Mouse (Mus musculus) left cerebral cortex, adult 11 months (tissue): ENCODE measurements around the gene Mydgf.

Experiments
- DNase-seq: peaks from one replicate; pipeline ENCODE4 v3.0.0; 2022; ENCODE audit warnings: low spot score

The Mydgf gene

DNA sequence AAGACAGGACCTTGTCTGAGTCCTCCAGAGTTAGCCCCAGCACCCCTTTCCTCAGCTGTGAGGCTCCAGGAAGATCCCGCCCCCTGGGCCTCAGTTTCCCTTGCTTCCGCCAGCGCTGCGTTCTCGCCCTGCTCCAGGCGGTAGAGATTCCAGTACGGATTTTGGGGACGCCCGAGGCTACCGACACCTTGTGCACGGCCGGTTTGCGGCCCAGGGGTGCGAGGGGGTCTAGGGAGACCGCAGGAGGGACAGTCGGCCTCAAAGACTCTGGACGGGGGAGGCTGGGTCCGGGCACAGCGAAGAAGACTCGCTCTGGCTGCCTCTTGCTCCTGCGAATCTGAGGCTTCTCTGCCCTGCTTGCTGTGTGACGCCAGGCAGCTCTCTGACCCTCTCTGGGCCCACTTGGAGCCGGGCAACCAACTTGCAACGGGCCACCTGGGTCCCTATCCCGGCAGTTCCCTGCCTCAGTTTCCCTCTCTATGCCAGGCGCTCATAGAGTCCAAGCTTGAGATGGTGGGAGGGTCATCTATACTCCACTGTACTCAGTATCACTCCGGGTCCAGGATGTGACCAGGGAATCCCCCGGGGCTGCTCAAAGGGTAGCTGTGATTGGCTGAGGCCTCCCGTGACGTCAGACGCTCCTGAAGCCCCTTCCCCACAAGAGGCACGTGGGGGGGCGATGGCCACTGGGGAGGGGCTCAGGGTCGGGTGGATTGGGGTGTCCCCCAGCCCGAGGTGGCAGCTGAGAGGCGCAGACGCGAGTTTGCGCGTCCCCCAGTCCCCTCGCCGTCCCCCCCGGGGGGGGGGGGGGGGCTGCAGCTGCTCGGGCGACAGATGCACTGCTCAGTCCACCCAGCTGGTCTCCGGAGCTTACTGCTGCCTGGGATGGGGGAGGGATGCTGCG, 41.8 kb downstream of the Mydgf start:
- DNase-seq, result no peak

DNA sequence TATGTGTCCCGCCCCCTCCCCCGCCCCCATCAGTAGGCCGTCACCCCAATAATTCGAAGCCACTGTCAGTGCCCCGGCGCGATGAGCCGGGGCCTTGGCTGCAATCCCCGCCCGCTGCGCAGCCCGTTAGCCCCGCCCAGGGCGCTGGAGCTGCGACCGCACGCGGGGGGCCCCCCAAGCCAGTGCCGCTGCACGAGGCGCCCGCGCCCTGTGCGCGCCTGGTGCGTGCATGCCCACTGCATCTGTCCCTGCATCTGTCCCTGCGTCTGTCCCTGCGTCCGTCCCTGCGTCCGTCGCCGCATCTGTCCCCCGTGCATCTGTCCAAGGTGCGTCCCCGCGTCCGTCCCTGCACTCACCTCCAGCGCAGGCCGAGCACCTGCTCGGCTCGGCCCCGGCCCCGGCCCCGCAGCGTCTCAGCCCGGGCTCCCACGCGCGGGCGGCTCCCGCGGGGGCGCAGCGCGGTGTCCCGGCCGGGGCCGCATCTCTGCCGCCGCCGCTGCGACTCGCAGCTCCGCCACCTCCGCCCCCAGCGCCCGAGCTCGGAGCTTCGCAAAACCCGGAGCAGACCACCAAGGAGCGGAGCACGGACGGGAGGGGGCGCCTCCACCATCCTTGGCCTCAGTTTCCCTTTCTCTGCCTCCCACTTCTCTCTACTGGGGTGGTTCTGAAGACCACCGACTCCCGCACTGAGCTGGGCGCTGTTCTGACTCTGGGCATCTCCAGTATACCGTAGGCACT, 43.7 kb downstream of the Mydgf start, which contains the start of gene Sema6b:
TSS of gene Sema6b (minus strand) at position 486 of the 738 bp plus-strand sequence.
- no peak for DNase-seq

DNA sequence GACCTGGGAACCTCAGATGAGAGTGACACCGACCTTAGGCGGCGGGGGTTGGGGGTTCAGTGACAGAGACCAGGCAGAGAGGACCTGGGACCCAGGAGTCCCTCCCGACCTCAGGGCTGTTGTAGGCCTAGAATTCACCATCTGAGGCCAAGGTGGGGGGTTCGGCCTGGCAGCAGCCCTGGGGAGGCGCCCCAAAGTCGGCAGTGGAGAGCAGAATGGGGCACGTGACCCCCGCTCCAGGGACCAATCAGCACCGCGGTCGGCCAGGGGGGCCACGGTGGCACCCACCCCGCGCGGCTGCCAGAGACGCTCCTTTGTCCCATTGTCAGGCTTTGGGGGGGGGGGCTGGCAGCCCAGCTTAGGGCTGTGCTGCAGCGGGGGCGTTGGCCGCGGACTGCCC, 44.4 kb downstream of the Mydgf start:
- DNase-seq, result no peak

DNA sequence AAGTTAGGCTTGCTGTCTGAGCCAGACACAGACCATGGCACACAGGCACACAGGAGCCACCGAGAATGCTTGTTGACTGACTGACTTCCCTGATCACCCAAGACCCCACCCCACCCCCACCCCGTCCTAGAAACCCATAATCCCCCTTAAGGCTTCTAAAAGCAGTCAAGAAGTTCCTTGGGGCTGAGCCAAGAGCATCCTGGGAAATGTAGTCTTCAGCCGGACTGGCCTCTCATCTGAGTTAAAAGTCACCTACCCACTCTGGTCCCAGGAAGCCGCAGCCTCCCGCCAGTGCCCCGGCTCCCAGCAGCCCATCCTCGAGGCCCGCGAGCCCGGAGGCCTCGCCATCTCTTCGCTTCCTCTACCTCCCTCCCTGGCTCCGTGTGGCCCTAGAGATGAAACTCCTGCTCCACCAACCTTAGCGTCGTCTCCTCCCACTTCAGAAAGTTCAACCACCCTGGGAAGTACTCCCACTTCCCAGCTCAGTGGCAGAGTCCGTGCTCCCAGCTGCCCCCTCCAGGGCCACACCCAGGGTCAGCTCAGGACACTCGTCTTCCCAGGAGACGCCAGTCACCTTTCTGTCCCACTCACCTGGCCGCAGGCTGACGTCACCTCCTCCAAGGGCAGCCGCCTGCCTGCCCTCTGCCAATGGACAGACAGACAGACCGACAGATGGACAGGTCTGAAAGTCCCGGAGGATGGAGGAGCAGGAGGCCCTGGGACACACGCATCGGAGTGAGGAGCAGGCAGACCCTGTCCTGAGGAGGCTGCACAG, 45.7 kb downstream of the Mydgf start:
- no peak for DNase-seq

DNA sequence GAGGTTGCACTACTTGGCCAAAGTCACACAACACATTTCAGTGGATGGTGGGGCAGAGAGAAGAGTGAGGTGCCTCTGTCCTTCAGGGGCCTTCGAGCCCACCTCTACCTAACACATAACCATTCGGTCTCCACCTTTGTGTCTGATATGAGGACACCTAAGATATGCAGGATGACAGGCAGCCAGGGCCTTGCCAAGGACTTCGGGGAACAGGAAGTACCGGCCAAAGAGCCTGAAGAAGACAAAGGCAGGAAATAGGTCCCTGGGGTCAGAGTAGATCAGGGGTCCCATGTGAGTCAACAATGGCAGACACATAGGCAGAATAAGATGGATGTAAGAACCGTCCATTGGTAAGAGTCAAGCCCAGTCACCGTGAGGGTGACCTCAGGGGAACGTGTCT, 47.2 kb downstream of the Mydgf start:
- no peak for DNase-seq

DNA sequence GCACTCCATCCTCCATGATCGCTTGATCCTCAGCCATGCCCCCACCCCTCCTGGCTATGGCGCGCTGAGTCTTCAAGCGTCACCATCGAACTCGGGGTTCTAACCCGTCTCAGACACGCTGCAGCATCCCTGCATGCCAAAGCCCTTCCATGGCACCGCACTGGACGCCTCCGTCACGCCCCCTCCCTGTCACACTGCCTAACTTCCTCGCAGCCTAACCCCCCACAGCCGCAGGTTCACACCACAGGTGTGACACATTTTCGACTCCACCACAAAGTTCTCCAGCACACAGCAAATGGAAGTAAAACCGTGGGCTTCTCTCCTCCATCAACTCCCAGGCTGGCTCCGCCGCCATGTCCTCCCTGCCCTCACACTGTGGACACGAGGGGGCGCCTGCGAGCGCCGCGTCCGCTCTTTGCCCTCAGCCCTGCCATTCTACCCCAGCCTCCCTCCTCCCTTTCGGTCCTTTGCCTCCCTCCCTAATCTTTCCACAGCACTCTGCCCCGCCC, 49.2 kb downstream of the Mydgf start:
- no peak for DNase-seq

DNA sequence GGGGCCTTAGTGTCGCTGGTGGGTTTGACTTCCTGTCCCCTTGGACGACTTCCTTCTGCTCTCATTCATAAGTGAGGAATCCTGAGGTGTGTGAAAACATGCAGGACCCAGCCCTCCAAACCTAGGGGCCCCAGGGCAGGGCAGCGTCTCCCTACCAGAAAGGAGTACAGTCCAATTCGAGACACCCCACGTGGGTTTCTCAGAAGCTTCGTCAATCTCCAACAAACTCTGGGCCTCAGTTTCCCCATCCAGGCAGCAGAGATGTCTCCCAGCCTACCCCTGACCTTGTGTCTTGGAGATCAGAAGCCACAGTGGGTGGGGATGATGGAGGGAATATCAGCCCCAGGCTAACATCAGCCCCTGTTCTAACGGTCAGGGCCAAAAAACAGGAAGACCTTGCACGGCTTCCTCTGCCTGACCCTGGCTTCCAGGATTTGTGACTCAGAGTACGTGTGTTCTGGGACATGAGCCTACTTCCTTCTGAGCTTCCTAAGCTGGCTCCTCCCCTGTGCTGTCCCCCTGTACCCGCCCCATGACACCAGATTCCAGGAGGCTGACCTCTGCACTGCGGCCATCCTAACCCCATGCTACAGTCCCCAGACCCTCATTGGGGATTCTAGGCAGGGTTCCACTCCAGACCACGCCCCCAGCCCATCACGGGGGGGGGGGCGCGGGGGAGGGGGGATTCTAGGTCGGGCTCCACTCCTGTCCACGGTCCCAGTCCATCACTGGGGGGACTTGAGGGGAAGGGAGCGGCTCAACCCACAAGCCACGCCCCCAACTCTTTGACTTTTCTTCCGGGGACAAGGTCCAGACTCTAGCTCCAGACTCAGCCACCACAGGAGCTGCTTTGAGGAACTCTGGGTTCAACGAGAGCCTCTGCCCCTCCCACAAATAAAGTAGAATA, 50.0 kb downstream of the Mydgf start:
- DNase-seq, result no peak

DNA sequence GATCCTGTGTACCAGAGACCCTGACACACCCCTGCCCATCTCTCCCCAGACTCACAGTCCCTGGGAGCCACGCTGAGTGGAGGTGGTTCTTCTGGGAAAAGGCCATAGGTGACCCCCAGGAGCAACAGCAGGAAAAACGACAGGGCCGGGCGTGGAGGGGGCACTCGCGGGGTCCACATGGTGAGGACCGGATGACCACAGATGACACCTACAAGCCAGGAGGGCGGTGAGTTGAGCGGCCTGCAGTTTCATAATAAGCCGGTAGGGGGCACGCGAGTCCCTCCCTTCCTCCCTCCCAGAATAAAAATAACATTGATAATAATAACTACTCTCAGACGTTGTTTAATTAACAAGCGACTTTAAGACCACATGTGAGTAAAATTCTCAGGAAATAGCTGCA, 51.1 kb downstream of the Mydgf start:
- no peak for DNase-seq

DNA sequence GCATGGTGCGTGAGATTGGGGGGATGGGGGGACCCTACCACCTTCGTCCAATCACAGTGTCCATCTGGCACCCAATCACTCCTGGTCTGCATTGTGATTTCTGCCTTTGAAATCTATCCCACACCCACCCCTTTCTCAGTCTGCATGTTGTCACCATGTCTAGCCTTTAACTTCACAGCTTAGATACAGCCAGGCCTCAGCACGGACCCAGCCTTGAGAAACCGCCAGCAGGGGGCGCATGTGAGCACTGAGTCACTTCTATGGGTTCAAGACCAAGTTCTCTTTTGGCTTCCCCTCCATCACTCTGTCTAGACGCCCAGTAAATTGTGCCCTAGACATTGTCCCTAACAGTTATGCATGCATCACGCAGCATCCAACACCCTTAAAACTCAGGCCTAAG, 51.9 kb downstream of the Mydgf start:
- DNase-seq, result no peak

DNA sequence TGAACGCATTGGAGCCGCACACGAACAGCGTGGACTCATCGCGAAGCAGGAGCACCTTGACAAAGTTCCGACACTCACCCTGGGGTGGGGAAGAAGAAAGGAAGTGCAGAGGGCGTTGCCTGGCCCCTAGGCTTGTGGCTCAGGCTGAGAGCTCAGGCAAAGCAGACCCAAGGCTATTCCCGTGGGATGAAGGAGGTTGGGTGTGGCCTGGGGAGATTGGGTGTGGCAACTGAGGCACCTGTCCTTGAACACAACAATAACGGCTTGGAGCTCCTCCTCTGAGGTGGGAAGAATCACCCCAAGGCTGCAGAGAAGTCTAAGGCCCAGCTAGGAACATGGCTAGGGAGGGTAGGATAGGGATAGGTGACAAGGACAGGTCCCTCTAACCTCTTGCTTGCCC, 52.6 kb downstream of the Mydgf start:
- no peak for DNase-seq

DNA sequence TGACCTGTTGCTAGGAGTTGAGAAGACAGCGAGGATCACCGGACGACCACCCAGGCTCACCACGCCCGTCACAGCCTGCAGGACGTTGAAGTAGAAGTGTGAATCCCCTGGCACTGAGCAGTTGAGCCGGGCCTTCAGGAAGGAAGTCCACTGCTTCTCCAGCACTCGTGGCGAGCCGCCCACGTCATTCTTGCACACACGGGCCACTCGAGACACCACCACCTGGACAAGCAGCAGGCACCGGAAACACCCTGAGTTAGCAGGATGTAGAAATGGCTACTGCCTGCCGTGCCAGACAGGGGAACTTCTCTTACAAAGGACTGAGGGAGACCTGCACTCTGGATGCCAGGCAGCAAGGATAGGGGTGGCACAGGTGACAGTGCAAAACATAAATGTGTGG, 55.5 kb downstream of the Mydgf start:
- DNase-seq, result no peak

DNA sequence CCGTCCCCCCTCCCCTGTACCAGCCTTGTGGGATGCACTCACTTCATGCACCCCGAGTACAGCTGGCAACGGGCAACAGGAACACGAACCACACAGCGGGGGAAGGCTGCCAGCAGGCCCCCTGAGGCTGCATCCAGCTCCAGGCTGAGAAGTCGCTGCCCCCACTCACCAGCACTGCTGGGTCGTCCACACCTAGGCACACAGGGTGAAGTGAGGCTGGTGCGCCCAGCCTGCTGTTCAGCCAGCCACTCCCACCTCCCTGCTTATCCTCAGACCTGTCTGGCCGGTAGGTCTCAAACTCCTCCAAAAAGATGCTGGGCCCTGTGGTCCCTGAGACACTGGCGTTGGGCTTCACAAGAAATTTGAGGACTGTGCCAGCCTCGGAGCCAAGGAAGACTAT, 57.5 kb downstream of the Mydgf start:
- no peak for DNase-seq
